Mouse (Mus musculus): Measurements from ENCODE around the gene Htr2b. TPM values are rescaled to one million over a fixed set of nuclear protein-coding genes. Genes with fewer than 3 reads are reported as not detected.
A peak's percentile ranks its signal among the peaks of the same experiment; 100 is the strongest.

Htr2b gene
- 0.20 and 0.29 TPM in 2 replicates for polyA plus RNA-seq (2015; fragmentation: Nextera tagmentation; extraction: Ambion mirVana)

DNA sequence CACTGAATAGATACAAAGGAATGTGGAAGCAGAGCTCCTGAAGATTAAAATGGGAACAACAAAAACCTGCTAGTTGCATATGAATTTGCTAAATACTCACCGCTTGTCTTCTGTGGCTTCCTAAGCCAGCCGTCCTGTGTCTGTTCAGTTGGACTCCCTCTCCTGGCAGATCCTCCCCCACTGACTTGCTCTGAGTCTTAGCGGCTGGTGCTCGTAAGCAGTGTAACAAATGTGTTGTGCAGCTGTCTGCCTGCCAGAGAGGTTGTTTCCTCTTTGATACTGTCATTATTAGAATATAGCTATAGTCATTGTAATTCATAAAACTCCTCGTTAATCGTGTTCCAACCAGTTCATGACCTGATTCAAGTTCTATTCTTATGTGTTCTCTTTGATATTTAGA lies at the start of gene Htr2b:
Gene Htr2b, minus strand, starts transcription at position 192 of the 400 bp plus-strand sequence.
- ATAC-seq (ENCODE audit: borderline replicate concordance, extremely low read depth, low FRiP score, low TSS enrichment) = no peak
- WGBS = 47% methylated on average over 6 of the region's 6 CpGs
- Histone ChIP-seq H3K4me2 (no peak within 1 kb of the TSS), H3K27me3 (no peaks in the 10 kb centered on the region), H3K4me3 (no peak within 1 kb of the TSS), H3K27ac (no peak within 1 kb of the TSS), H3K36me3 (peaks cover 4% of the 10 kb centered on the region; the same call in 1 of the 2 replicates), H3K9me3 (no peaks in the 10 kb centered on the region), H3K4me1 (no peaks in the 10 kb centered on the region; the same call in 1 of the 2 replicates), H3K9ac (no peak within 1 kb of the TSS)

DNA sequence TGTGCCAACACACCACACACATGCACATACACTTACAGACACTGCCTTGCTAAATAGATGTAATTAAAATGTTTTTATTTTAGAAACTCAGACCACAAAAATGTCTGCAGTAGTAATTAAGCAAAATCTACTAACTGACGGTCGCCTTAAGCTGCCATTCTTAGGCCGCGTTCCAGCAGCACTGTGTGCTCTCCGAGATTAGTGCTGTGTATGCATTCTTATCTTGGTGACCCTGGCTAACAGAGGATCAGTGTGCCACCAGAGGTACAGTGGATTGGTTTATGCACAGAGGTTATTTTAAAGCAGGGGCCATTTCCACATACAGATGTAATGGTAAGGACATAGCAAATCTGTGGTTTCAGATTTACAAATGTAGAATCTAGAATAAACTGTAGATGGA lies 49.3 kb upstream of the Htr2b start:
- Histone ChIP-seq H3K4me1 (no peaks in the 10 kb centered on the region), H3K36me3 (peaks cover 38% of the 10 kb centered on the region), H3K4me2 (no peak overlapping the region), H3K9me3 (no peaks in the 10 kb centered on the region), H3K9ac (no peak overlapping the region), H3K27me3 (no peaks in the 10 kb centered on the region), H3K4me3 (no peak overlapping the region), H3K27ac (no peak overlapping the region)
- 85% methylated on average over 5 of the region's 5 CpGs for WGBS
- no peak for ATAC-seq (ENCODE audit: borderline replicate concordance, extremely low read depth, low FRiP score, low TSS enrichment)

DNA sequence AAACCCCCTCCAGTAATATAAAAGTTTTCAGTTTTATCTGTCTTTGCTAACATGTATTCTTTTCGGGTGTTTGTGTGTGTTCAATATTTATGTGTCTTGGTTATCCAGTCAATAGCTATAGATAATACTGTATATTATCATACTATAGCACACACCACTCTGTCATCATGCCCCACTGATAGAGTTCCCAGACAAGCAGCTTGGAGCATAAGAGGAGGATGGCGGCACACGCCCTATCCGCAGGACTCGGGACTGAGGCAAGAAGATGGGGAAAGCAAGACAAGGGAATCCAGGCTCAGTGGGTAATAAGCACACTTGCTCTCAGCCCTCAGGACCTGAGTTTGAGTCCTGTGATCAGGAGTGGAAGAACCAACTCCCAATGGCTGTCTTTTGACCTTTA lies 48.7 kb upstream of the Htr2b start:
- H3K4me2 ChIP-seq = no peak overlapping the region
- WGBS = 92% methylated on average over 5 of the region's 5 CpGs
- no peak overlapping the region for H3K27ac ChIP-seq
- H3K9me3 ChIP-seq = no peaks in the 10 kb centered on the region
- H3K4me3 ChIP-seq = no peak overlapping the region
- no peaks in the 10 kb centered on the region for H3K27me3 ChIP-seq
- no peak for ATAC-seq (ENCODE audit: borderline replicate concordance, extremely low read depth, low FRiP score, low TSS enrichment)
- no peak overlapping the region for H3K9ac ChIP-seq
- H3K36me3 ChIP-seq = peaks cover 38% of the 10 kb centered on the region
- H3K4me1 ChIP-seq = peaks cover 4% of the 10 kb centered on the region

DNA sequence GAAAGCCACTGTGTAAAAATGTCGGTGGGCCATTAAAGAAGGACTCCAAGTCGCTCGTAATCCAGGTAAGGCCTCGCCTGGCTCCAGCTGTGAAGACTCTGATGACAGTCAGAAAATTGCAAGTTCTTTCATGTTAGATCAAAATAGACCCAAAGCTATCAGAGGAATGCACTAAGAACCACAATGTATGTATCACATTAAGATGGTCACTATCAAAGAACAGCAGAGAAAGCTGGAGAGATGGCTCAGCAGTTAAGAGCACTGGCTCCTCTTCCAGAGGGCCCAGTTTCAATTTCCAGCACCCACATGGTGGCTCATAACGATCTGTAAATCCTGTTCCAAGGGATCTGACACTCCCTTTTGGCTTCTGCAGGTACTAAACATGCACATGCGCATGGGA lies 48.3 kb upstream of the Htr2b start:
- peaks cover 38% of the 10 kb centered on the region for H3K36me3 ChIP-seq
- no peak overlapping the region for H3K4me3 ChIP-seq
- H3K9me3 ChIP-seq = no peaks in the 10 kb centered on the region
- H3K27me3 ChIP-seq = no peaks in the 10 kb centered on the region
- ATAC-seq (ENCODE audit: borderline replicate concordance, extremely low read depth, low FRiP score, low TSS enrichment) = no peak
- peaks cover 9% of the 10 kb centered on the region for H3K4me1 ChIP-seq
- 86% methylated on average over 6 of the region's 6 CpGs for WGBS
- no peak overlapping the region for H3K9ac ChIP-seq
- no peak overlapping the region for H3K4me2 ChIP-seq
- H3K27ac ChIP-seq = no peak overlapping the region

DNA sequence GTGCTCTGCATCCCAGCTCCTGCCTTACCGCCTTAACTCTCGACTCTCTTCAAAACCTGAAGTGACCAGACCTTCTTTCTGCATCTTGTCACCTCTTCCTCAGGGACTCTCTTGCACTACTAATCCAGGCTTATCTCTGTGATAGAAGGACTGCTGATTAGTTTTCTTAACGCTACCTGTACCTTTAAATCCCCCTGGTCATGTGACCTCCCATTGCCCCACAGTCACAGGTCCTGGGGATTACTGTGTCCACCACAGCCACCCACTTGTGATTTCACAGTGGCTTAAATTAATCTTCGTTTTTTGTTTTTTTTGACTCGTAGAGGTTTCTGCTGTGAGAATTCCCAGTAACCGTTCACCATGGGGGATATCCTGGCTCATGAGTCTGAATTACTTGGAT lies 44.8 kb upstream of the Htr2b start:
- peaks cover 13% of the 10 kb centered on the region for H3K4me1 ChIP-seq
- H3K27ac ChIP-seq = no peak overlapping the region
- no peaks in the 10 kb centered on the region for H3K27me3 ChIP-seq
- no peak for ATAC-seq (ENCODE audit: borderline replicate concordance, extremely low read depth, low FRiP score, low TSS enrichment)
- WGBS = 83% methylated on average over 6 of the region's 6 CpGs
- no peak overlapping the region for H3K4me3 ChIP-seq
- no peak overlapping the region for H3K4me2 ChIP-seq
- no peaks in the 10 kb centered on the region for H3K9me3 ChIP-seq
- H3K9ac ChIP-seq = no peak overlapping the region
- H3K36me3 ChIP-seq = peaks cover 17% of the 10 kb centered on the region

DNA sequence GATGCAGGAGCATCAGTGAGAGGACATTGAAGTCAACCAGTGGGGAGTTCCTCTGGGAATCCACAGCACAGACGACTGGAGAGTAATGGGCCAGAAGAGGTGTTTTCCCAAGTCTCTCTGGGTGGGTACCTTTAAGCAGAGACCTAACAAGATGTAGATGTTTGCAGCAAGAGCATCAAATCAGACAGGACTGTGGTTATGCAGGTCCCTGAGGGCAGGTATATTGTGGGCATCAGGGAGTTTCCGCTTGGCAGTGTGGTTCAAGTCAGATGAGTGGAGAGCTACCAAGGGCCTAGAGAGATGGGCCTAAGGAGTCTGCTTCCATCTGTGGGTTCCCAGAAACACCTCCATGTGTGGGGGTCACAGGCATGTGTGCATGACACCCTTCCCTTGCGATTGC lies 44.3 kb upstream of the Htr2b start:
- Histone ChIP-seq H3K4me3 (no peak overlapping the region), H3K27ac (no peak overlapping the region), H3K4me2 (no peak overlapping the region), H3K9me3 (no peaks in the 10 kb centered on the region), H3K4me1 (peaks cover 13% of the 10 kb centered on the region), H3K36me3 (peaks cover 12% of the 10 kb centered on the region), H3K27me3 (no peaks in the 10 kb centered on the region), H3K9ac (peak overlapping the region; percentile 17; the same call in 1 of the 2 replicates)
- WGBS = 82% methylated on average over 3 of the region's 3 CpGs
- no peak for ATAC-seq (ENCODE audit: borderline replicate concordance, extremely low read depth, low FRiP score, low TSS enrichment)

DNA sequence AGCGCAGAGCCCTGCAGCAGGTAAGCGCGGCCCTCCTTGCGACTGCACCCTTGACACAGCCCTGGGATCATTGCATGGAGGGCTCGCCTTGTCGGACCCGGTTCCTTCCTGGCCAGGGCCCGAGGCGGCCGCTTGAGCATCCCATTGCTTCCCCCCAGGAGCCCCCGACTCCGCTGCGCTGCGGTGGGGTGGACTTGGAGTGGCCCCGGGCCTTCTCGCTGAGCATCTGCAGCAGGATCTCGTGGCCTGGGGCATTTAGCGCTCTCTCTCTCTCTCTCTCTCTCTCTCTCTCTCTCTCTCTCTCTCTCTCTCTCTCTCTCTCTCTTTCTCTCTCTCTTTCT lies 43.0 kb upstream of the Htr2b start:
- Histone ChIP-seq H3K4me1 (peaks cover 13% of the 10 kb centered on the region), H3K36me3 (no peaks in the 10 kb centered on the region), H3K27ac (no peak overlapping the region), H3K4me3 (peak overlapping the region; percentile 94), H3K9ac (peak overlapping the region; percentile 81), H3K27me3 (no peaks in the 10 kb centered on the region), H3K9me3 (no peaks in the 10 kb centered on the region), H3K4me2 (peak overlapping the region; percentile 82)
- no peak for ATAC-seq (ENCODE audit: borderline replicate concordance, extremely low read depth, low FRiP score, low TSS enrichment)
- WGBS = 2% methylated on average over 18 of the region's 18 CpGs

DNA sequence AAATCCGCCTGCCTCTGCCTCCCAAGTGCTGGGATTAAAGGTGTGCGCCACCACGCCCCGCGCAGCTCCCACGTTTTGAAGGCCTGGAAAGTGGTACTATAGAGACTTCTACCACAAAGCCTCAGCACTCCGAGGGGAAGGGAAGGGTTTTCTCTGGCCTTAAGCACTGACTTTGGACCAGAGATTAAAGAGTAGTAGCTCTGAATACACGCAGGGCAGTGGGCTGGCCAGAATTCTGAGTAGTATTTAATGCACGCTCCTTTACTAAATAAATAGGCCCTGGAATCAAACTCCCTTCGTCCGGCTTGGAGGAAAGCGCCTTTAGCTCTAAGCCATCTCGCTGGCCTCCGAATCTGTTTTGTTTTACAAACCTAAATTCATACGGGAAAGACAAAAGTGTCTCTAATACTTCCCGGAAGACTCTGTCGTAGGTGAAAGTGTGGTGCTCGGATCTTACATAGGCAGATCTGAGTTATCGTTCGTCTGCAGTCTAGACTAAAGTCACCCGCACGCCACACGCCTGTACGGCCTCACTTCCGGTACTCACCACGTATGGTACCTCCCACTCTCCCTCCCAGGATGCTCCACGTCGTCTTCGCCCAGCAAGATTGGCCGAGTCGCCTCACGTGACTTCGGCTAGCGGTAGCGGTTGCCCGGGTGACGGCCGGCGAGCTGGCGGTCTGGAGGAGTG lies 42.5 kb upstream of the Htr2b start, which contains the start of gene Armc9:
Gene Armc9, plus strand, starts transcription at position 648 of the 691 bp plus-strand sequence.
- Histone ChIP-seq H3K27me3 (no peaks in the 10 kb centered on the region), H3K9me3 (no peaks in the 10 kb centered on the region), H3K27ac (peak within 1 kb of the TSS; percentile 73), H3K4me3 (peak within 1 kb of the TSS; percentile 94), H3K4me2 (peak within 1 kb of the TSS; percentile 82), H3K36me3 (no peaks in the 10 kb centered on the region), H3K9ac (peak within 1 kb of the TSS; percentile 81), H3K4me1 (peaks cover 13% of the 10 kb centered on the region)
- ATAC-seq (ENCODE audit: borderline replicate concordance, extremely low read depth, low FRiP score, low TSS enrichment) = peak; percentile 100
- 3% methylated on average over 40 of the region's 40 CpGs for WGBS

DNA sequence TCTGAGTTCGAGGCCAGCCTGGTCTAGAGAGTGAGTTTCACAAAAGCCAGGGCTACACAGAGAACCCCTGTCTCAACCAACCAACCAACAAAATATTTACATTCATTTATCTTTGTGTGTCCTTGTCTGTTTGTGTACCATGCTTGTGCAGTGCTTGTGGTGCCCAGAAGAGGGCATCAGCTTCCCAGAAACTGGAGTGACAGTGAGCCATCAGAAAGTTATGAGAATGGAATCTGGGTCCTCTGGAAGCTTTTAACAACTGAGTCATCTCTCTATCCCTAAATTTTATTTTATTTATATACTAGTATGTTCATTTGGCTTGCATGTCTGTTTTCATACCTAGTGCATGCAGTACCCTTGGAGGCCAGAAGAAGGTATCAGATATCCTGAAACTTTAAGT lies 40.8 kb upstream of the Htr2b start:
- WGBS = 93% methylated on average over 1 of the region's 1 CpGs
- ATAC-seq (ENCODE audit: borderline replicate concordance, extremely low read depth, low FRiP score, low TSS enrichment) = no peak
- H3K27me3 ChIP-seq = no peaks in the 10 kb centered on the region
- H3K27ac ChIP-seq = no peak overlapping the region
- no peaks in the 10 kb centered on the region for H3K36me3 ChIP-seq
- peaks cover 13% of the 10 kb centered on the region for H3K4me1 ChIP-seq
- no peak overlapping the region for H3K4me2 ChIP-seq
- H3K4me3 ChIP-seq = no peak overlapping the region
- no peak overlapping the region for H3K9ac ChIP-seq
- no peaks in the 10 kb centered on the region for H3K9me3 ChIP-seq

DNA sequence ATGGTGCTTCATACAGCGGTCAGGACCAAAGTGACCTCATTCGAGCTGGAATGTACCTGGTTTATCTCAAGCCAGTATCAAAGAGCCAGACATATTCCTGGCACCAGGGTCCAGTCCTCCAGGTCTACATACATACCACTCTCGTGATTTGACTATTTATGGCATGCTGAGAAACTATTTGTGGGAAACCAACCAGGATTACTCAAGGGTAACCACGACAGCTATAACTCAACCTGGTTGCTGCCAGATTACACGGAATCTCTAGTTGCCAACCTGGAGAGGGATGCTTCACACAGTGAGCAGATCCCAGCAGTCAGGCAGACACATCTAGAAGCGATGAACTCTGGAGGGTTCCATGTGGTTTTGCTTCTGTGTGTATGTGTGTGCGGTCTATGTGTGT lies 39.6 kb upstream of the Htr2b start:
- WGBS = 85% methylated on average over 7 of the region's 7 CpGs
- no peak for ATAC-seq (ENCODE audit: borderline replicate concordance, extremely low read depth, low FRiP score, low TSS enrichment)
- H3K27me3 ChIP-seq = no peaks in the 10 kb centered on the region
- no peaks in the 10 kb centered on the region for H3K36me3 ChIP-seq
- no peak overlapping the region for H3K4me3 ChIP-seq
- no peak overlapping the region for H3K4me2 ChIP-seq
- H3K4me1 ChIP-seq = peaks cover 13% of the 10 kb centered on the region
- H3K9ac ChIP-seq = no peak overlapping the region
- H3K9me3 ChIP-seq = no peaks in the 10 kb centered on the region
- no peak overlapping the region for H3K27ac ChIP-seq

DNA sequence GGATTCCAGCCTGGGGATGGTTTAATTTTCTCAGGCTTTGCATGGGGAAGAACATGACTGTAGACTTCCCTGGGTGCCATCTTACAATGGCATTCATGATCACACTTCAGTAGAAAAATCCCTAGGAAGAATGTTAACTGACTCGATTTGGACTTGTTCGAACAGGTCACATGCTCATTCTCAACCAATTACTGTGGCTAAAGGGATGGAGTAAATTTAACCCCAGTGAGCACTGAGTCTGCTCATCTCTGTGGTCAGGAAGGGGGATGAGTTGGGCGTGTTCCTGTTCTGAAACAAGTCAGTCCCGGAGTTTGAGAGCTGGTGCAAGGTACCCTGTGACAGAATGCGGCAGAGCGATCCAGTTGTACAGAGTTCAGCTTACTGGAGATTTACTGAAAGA lies 39.2 kb upstream of the Htr2b start:
- no peak overlapping the region for H3K4me2 ChIP-seq
- no peak for ATAC-seq (ENCODE audit: borderline replicate concordance, extremely low read depth, low FRiP score, low TSS enrichment)
- H3K9me3 ChIP-seq = no peaks in the 10 kb centered on the region
- WGBS = 77% methylated on average over 6 of the region's 6 CpGs
- peaks cover 13% of the 10 kb centered on the region for H3K4me1 ChIP-seq
- H3K27ac ChIP-seq = no peak overlapping the region
- no peak overlapping the region for H3K4me3 ChIP-seq
- H3K36me3 ChIP-seq = no peaks in the 10 kb centered on the region
- H3K27me3 ChIP-seq = no peaks in the 10 kb centered on the region
- H3K9ac ChIP-seq = no peak overlapping the region

DNA sequence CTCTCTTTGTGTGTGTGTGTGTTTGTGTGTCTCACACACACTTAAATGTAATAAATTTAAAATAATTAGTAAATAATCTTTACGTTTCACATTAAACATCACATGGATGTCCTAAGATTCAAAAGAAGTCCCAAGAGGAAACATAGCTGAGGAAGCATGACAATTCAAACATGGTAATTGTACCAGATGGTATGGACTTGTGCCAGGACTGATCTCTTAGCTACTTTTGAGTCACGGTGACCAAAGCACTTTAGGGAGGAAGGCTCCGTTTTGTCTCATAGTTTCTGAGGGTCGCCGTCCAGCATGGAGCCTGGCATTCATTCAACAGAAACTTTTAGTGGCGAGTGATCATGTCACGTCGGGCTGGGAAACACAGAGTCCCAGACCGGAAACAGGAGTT lies 36.4 kb upstream of the Htr2b start:
- Histone ChIP-seq H3K9ac (no peak overlapping the region), H3K4me1 (no peaks in the 10 kb centered on the region), H3K27me3 (no peaks in the 10 kb centered on the region), H3K36me3 (no peaks in the 10 kb centered on the region), H3K9me3 (no peaks in the 10 kb centered on the region), H3K4me3 (no peak overlapping the region), H3K4me2 (no peak overlapping the region), H3K27ac (no peak overlapping the region)
- no peak for ATAC-seq (ENCODE audit: borderline replicate concordance, extremely low read depth, low FRiP score, low TSS enrichment)
- 67% methylated on average over 9 of the region's 9 CpGs for WGBS

DNA sequence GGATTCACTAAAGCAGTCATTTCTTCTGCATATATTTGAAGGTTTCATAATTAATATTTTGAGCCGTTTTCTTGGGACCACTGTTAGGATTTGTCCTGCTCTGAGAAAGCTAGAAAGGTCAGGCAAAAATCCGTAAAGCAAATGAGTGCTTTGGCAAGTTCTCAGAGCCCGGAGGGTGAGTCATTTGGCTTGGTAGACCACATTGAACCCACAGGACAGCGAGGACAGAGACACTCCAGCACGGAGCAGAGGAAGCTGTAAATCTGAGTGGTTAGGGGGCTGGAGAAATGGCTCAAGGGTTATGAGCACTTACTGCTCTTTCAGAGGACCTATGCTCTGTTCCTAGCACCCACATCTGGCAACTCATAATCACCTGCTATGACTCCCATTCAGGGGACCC lies 35.8 kb upstream of the Htr2b start:
- Histone ChIP-seq H3K27ac (no peak overlapping the region), H3K4me2 (no peak overlapping the region), H3K27me3 (no peaks in the 10 kb centered on the region), H3K9ac (no peak overlapping the region), H3K36me3 (no peaks in the 10 kb centered on the region), H3K4me3 (no peak overlapping the region), H3K4me1 (no peaks in the 10 kb centered on the region), H3K9me3 (no peaks in the 10 kb centered on the region)
- ATAC-seq (ENCODE audit: borderline replicate concordance, extremely low read depth, low FRiP score, low TSS enrichment) = no peak
- WGBS = 70% methylated on average over 5 of the region's 5 CpGs

Data from lung, embryonic 15.5 days (tissue).